Mouse (Mus musculus): Measurements from ENCODE around the gene Gm29094.
"Not testable (repeated sequence)": the region's sequence is repeated elsewhere in the genome, so short reads cannot be mapped to it uniquely, and the experiment has no call there.

The Gm29094 gene

GRCm38 (mm10) chr9:89240516-89241019 lies 41.4 kb downstream of the Gm29094 start:
- DNase-seq (ENCODE audit: extremely low spot score, low spot score): not testable (repeated sequence)

GRCm38 (mm10) chr9:89253400-89253799 lies 54.2 kb downstream of the Gm29094 start:
- DNase-seq (ENCODE audit: extremely low spot score, low spot score): no peak

GRCm38 (mm10) chr9:89256556-89257335 lies 57.6 kb downstream of the Gm29094 start:
- DNase-seq (ENCODE audit: extremely low spot score, low spot score): no peak

- DNase-seq (ENCODE audit: extremely low spot score, low spot score): no peak
These were observed 64.8 kb downstream of the Gm29094 start for GRCm38 (mm10) chr9:89263968-89264367.

GRCm38 (mm10) chr9:89264571-89264970 lies 65.4 kb downstream of the Gm29094 start:
- no peak for DNase-seq (ENCODE audit: extremely low spot score, low spot score)
